18 mouse cellular contexts compared by ENCODE assay signal in genomic region chr6:93818494-93818893, GRCm38 (mm10).
"Had no signal": no experiment of that assay in that cellular context is flagged by ENCODE, and none has a peak within 500 bp of the region (broad histone marks: within the 10 kb centered on the region; RNA-seq: fewer than 3 reads in every experiment).

No protein-coding gene starts in this region.

- H3K36me3 ChIP-seq: limb, embryonic 12.5 days; limb, embryonic 15.5 days; neural tube, embryonic 13.5 days had no signal

- ATAC-seq: liver, postnatal 0 days; midbrain, embryonic 15.5 days had no signal

- H3K4me1 ChIP-seq: megakaryocyte, embryonic 14.5 days had no signal

- H3K27me3 ChIP-seq: limb, embryonic 12.5 days; limb, embryonic 15.5 days; megakaryocyte, embryonic 14.5 days; midbrain, embryonic 15.5 days; neural tube, embryonic 13.5 days had no signal

- H3K27ac ChIP-seq: kidney, postnatal 0 days; limb, embryonic 12.5 days; limb, embryonic 15.5 days; liver, embryonic 14.5 days; midbrain, embryonic 15.5 days had no signal

- H3K9ac ChIP-seq: limb, embryonic 12.5 days; limb, embryonic 15.5 days; liver, embryonic 14.5 days; liver, postnatal 0 days; lung, embryonic 14.5 days; midbrain, embryonic 15.5 days; neural tube, embryonic 13.5 days had no signal

- DNase-seq: kidney, adult 2 months; kidney, postnatal 25 days; left cerebral cortex, postnatal 4 days; liver, postnatal 0 days; lung, embryonic 14.5 days; lung, postnatal 10 days; lung, postnatal 36 days; thymus, adult 18-20 months; thymus, postnatal 36 days had no signal

- H3K4me2 ChIP-seq: limb, embryonic 12.5 days; limb, embryonic 15.5 days; liver, embryonic 11.5 days; lung, embryonic 14.5 days; midbrain, embryonic 11.5 days; midbrain, embryonic 15.5 days; neural tube, embryonic 13.5 days had no signal

- H3K4me3 ChIP-seq: limb, embryonic 12.5 days; limb, embryonic 15.5 days; megakaryocyte, embryonic 14.5 days; midbrain, embryonic 15.5 days; neural tube, embryonic 13.5 days had no signal

- H3K9me3 ChIP-seq: limb, embryonic 12.5 days; limb, embryonic 15.5 days; midbrain, embryonic 15.5 days; neural tube, embryonic 13.5 days had no signal
